Mouse (Mus musculus): ENCODE measurements at regions not wholly inside any gene's neighbourhood (a gene's known extent, or its start where the extent isn't known, plus 50 kb on each side); places are given as distances from the start of the nearest gene placed in this dataset.

- DNase-seq (ENCODE audit: low spot score), result no peak
These were observed 236.5 kb downstream of the Mtx2 start for GRCm38 (mm10) chr2:75062189-75062510.

- DNase-seq (ENCODE audit: low spot score), result no peak
These were observed 239.0 kb downstream of the Mtx2 start for GRCm38 (mm10) chr2:75064406-75065115.

DNA sequence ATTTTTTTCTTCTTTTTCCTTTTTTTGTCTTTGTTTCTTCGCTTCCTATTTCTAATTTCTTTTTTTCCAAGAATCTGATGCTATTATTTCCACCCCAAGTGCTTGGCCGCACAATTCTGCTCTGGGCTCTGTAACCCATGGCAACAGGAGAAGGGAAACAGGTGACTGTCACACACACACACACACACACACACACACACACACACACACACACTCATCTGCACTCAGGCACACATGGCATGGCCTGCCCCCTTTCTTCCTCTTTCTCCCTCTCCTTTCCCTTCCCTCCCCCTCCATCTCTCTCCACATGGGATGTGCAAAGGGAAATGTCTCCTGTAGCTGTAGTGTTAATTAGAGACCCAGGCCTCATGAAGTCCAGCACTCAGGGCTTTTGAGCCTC is 239.7 kb downstream of the Mtx2 start:
- no peak for DNase-seq (ENCODE audit: low spot score)

GRCm38 (mm10) chr2:75069321-75069720 is 243.7 kb downstream of the Mtx2 start:
- no peak for DNase-seq (ENCODE audit: low spot score)

DNA sequence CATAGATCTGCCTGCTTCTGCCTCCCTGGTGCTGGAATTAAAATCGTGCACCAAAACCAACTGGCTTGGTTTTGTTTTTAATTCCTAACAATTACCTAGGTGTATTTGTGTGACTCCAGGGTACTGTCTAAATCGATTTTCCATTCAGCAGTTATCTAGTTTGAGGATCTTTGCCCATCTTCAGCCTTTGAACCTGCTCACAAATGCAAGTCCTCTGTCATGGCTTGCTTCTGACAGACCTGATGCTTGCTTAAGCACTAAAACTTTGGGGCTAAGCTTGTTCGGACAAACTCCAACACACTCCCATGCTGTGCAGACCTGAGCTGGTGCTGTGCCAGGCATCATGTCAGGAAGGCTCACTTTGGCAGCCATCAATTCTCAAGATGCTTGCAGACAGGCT is 246.4 kb downstream of the Mtx2 start:
- no peak for DNase-seq (ENCODE audit: low spot score)

DNA sequence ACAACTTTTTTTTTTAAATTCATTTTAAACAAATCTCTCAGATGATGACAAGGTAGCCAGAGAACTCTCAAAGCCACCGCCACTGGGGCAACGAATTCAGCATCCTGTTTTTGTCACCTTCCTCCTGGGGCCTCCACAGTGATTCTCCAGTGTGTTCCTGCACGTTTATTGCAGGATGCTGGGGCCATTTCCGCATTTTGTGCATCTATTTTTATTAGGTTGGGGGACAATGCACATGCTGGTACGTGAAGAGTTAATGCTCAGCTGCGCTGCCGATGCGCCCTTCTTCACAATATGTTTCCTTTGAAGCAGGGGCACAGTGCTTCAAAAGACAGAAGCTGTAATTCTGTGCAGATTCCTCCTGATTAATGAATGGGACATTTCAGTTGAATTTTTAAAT is 246.9 kb downstream of the Mtx2 start:
- no peak for DNase-seq (ENCODE audit: low spot score)

DNA sequence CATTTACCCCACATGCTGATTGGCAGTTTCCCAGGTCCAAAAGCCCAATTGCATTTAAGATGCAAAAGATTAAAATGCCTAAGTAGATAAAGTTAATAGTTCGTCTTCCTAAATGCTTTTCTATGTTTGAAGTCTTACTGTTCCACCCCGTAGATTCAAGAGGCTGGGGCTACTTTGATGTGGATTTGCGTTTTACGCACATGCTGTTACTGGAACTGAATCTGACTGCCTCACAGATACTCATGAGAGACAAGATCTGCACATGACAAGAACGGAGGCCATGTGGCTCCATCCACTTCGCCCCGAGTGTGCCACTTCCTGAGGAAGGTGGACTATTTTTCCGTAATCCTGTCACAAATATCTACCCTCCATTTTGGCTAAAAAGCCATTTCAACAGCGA is 247.6 kb downstream of the Mtx2 start:
- DNase-seq (ENCODE audit: low spot score), result no peak

GRCm38 (mm10) chr2:75087164-75087563 is 261.6 kb downstream of the Mtx2 start:
- DNase-seq (ENCODE audit: low spot score), result no peak

DNA sequence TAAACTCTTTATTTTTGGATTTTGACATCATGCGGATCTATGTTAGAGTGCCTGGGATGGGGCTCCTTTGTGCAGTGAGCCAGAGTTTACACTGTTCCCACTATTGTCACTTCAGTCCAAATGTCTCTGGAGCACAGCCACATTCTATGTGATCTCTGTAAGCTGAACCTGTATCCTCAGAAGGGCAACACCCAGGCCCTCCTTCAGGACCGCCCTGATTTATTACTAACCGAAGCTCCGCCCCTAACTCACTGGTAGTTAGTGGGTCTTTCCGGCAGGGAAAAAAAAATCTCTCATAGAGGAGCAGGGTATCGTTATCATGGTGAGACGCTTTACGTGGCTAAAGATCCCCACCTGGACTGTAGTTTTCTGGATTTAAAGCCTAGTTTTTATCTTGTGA is 263.6 kb downstream of the Mtx2 start:
- no peak for DNase-seq (ENCODE audit: low spot score)

DNA sequence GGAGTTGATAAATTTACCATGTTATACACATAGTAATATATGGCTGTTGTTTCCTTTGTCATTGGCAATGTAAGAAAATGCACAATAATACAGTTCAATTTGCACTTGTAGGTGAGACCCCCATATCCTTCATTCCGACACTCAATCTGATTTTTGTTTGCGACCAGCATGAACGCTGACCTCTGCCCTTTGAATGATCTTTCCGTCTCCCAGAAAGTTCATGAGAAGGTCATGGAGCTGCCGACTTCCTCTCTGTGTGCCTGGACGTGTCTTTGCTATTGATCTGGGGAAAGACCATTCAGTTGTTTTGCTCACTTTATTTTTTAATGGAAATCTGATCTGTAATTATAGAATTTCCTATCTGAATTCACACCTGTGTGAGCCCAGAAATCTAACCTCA is 264.0 kb downstream of the Mtx2 start:
- no peak for DNase-seq (ENCODE audit: low spot score)

- no peak for DNase-seq (ENCODE audit: low spot score)
These were observed 264.8 kb downstream of the Mtx2 start for GRCm38 (mm10) chr2:75090439-75090838.

DNA sequence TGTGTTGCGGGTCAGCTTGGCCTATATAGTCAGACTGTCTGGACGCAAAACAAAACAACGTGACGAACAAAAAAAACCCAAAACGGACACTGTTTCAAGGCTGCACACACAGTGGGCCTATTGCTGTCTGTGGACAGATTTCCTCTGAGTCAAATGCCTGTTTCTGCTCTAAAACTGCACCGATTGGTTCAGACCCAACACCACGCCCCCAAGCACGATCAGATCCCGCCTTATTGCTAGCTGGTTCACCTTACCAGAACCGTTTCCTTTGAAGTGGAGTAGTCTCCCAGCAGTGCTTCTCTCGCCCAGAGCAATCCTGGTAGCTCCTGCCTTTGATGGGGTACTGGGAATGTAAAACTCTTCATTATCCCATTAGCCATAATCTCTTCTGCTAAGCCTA is 275.9 kb downstream of the Mtx2 start:
- DNase-seq (ENCODE audit: low spot score), result no peak

DNA sequence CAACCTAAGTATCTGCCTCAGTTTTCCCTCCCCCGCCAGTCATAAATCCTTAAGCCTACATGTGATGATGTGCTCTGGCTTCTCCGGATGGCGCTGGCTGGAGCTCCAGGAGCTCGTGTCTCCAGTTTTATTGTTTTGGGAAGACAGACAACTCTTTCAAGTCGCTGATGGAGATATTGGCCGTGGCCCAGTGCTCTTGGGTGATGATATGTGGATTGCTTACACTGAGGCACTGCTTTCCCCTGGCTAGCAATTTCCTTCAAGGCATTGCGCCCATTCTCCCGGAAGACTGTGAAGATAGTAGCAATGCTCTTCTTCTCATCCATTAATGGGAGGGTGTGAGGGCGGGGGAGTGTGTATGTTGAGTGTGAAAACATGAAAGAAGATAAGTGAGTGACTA is 287.1 kb downstream of the Mtx2 start:
- no peak for DNase-seq (ENCODE audit: low spot score)

GRCm38 (mm10) chr2:75114375-75114774 is 288.8 kb downstream of the Mtx2 start:
- no peak for DNase-seq (ENCODE audit: low spot score)

DNA sequence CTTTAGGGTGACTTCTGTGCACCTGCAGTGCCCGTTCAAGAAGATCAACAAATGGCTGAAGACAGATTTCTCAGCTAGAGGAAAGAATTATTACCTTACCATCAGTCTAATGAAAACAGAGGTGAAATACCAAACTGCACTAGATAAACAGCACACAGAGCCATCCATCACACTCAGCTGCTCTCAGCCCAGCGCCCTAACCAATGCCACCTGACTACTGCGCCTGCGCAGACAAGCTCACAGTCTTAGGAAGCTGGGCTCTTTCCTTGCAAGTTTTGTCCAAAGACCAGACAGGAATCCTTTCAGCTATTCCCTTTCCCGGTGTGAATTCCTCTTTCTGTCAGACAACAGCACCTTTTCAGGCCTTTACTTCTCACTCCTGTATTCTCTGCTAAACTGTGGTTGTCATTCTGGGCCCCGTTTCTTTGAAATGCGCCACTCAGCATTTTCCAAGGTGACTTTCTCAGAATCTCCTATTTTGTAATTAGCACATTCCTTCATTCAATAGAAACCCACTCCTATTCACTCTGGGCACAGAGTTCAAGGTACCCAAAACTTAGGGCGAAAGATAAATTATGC is 292.8 kb downstream of the Mtx2 start:
- DNase-seq (ENCODE audit: low spot score), result no peak

- DNase-seq (ENCODE audit: low spot score), result no peak
These were observed 294.0 kb downstream of the Mtx2 start for GRCm38 (mm10) chr2:75119599-75119998.

DNA sequence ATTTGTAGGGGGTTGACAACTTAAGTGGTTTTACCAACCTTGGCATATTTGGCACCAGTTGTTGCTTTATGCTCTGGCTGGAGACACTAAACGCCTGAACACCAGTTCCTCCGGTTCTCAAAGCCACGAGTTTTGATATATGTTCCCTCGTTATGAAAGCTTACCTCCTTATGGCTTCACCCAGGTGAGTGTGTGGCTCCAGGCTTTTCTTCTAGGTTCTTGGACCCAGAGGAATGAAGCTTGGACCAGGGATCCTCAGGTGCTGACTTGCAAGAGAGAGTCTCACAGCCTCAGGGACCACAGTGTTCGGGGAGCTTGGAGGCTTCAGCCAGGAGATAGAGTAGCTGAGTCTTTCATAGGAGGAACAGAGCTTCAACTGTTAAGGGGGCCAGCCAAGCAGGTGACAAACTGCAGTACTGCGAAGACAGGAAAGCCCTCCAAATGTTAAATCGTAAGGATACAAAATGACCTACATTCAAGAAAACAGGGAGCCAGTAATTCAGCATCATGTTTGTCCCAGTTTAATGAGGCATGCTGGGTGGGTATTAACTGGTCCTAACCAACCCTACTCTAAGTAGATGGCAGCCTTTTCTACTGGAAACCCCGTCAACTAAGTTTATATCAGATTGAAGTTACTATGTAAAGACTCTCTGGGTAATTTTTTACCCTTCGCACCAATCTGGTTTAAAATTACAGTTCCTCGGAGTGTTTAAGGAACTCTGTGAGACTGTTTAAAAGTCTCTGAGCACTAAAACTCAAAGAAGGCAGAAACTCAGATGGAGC is 307.9 kb downstream of the Mtx2 start:
- DNase-seq (ENCODE audit: low spot score), result no peak

DNA sequence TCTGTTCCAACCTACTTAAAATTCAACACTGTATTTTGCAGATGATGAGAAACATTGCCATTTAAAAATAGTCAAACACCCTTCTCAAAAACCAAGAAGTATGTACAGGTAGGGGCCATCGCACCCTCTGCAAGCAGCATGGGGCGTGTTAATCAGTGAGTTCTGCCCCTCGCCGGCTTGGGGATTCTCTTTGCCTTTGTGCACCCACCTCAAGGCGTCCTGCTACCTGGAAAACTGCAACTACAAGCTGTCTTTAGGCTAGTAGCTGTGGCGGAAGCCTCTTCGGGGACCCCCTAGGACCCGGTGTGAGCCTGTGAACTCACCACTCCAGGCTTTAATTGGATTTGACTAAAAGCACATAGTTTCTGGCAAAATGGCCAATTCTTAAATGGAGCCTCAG is 311.0 kb downstream of the Mtx2 start:
- DNase-seq (ENCODE audit: low spot score), result no peak

DNA sequence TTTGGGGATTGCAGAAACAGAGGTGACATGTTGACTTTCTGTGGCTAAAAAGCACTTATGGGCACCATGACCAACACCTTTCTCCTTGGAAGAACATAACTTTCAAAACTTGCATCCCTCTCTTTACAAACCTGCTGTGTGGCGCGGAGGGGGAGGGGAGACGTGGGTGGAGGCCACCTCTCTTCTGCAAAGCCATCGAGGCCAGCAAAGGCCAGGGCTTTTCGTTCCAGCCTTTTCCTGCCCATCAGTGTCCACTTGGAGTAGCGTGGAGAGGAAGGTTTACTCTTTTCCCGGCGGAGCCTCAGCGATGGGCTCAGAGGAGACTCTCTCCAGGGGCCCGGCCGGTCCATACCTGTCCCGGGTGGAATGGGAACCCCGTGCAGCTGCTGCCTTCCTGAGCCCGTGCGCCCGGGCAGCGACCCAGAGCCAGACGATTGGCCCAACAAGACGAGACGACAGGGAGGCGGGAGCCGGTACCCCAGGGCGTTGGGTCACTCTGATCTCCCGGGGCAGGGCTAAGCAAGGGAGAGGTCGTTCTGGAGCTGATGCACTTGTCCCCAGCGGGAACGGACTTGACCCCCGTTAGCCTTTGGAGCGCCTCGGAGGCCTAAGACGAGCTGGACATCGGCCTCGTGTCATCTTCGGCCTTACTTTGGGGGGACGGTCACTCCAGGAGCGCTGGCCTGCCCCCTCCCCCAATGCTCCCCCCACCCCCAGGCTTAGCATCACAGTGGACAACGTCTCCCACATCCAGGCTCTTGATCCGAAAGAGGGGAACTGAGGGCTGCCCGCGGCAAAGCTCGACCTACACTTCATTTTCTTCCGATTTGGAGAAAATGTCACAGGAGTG is 311.8 kb downstream of the Mtx2 start:
- DNase-seq (ENCODE audit: low spot score), result no peak

GRCm38 (mm10) chr2:75137983-75138745 is 312.6 kb downstream of the Mtx2 start:
- peak; percentile 20 for DNase-seq (ENCODE audit: low spot score)

DNA sequence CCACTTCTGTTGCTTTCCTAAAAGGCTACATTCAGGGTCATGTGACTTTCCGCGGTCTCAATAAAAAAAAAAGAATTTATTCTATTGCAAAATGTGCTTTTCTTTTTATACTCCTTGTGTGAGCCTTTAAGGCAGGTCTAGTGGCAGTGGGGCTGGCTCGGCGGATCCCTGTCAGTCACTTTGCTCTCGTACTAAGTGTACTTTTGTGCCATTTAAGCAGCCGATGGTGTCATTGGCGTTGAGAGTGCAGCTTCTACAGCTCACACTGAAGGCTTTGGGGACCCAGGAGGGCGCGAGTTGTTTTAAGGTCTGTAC is 313.1 kb downstream of the Mtx2 start:
- DNase-seq (ENCODE audit: low spot score), result no peak

GRCm38 (mm10) chr2:75139544-75139943 is 313.9 kb downstream of the Mtx2 start:
- DNase-seq (ENCODE audit: low spot score), result no peak
